Mouse (Mus musculus): ENCODE data around the gene Rgs18.

Gene Rgs18

DNA sequence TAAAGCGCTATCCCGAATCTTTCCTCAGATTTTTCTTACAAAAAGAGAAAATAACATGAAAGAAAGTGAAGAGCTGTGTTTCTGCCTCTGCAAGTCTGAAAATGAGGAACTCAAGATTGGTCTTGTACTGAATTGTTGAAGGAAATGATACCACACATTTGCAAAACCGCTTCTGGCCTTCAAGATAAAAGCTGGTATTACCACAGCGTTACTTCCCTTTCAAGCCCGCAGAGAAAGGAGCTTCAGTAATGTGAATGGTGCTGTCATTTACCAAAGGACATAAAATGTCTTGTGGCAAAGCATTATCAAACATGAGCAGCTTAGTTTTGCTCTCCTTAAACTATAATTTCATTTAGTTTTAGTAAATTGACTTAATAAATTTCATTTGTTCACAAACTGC lies at the start of gene Rgs18:
TSS of gene Rgs18 (minus strand) at position 105 of the 400 bp plus-strand sequence.
- no peak for DNase-seq (ENCODE audit: low read depth, low spot score)

DNA sequence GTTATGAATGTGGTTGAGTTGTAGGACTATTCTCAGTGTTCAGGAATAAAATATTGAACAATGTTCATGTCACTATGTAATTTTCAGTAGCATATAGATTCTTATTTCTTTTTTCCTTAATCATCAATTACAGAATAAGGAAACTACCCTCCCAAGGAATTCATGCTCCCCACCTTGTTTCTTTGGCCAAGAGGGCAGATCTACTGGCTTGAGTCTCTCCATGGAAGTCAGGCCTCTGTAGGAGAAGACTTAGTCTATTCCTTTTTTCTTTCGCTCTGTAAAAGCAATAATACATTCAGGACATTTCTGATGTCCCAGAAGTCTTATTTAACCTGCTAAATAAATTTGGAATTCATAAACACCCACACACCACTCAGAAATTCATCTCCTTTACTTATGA lies 841 bp downstream of the Rgs18 start:
- no peak for DNase-seq (ENCODE audit: low read depth, low spot score)

DNA sequence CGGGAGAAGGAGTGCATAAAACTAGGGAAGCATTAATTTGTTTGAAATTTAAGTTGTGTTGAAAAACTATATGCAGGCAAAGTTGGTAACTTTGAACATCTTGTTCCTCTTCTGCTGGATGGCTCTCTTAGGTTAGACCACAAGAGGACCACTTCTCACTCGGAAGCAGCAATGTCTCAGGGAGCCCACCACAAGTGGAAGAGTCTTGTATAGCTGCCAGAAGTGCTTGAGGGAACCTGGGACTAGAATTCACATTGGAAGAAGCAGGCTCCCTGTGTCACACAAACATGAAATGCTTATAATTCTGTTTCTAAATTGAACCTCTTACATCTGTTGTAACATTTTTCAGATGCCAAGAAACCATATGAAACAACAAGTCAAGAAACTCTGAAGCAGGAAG lies 9.0 kb downstream of the Rgs18 start:
- DNase-seq (ENCODE audit: low read depth, low spot score) = no peak

- no peak for DNase-seq (ENCODE audit: low read depth, low spot score)
Observed at GRCm38 (mm10) chr1:144760792-144761191, 14.4 kb downstream of the Rgs18 start.

DNA sequence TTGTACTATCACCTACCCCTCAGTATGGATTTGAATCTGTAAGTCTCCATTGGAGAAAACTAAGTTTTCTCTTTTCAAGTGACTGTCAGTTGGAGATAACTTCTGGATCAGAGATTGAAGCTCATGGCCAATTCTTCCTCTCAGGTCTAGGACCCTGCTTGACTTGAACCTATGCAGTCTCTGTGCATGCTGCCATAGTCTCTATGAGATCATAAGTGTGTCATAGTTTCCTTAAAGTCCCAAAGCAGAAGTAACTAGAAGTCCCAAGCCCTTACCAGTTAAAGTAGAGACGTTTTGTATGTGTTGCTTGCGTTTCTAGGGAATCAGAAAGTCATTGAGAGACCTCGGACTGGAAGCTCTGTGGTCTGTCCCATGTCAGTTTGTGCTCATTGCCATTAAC lies 24.5 kb downstream of the Rgs18 start:
- no peak for DNase-seq (ENCODE audit: low read depth, low spot score)

DNA sequence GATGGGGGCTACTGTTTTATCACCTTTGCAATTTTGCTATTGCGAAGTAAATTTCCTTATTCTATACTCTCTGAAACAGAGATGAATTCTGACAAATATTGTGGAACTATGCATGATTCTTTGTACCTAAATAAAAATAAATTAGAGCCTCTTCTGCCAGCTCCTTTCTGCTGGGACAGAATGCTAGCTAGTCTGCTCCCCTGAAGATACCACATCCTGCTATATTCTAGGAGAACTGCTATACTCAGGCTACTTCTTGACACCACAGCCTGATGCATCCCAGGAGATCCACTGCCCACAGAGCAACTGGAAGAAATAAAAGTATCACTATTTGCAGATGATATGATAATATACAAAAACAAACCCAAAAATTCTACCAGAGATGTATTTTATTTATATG lies 29.1 kb downstream of the Rgs18 start:
- DNase-seq (ENCODE audit: low read depth, low spot score) = no peak

- no peak for DNase-seq (ENCODE audit: low read depth, low spot score)
Observed at GRCm38 (mm10) chr1:144737739-144738138, 37.5 kb downstream of the Rgs18 start.

DNA sequence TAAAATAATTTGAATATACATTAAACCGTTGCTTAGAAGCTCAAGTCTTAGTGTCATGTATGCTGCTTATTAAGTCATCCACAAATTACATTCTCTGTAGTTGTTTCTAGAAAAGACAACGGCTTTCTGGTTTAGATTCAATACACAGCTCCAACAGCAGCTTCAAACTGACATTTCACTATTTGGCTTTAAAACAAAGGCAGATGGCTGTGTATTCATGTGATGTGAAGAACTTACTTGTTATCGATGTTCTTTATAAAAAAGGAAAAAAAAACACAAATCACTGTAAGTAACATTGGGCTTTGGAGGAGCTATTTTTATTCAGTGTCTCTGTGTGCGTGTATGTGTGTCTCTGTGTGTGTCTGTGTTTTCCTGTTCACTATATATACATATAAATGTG lies 54.5 kb downstream of the Rgs18 start:
- DNase-seq (ENCODE audit: low read depth, low spot score) = no peak

DNA sequence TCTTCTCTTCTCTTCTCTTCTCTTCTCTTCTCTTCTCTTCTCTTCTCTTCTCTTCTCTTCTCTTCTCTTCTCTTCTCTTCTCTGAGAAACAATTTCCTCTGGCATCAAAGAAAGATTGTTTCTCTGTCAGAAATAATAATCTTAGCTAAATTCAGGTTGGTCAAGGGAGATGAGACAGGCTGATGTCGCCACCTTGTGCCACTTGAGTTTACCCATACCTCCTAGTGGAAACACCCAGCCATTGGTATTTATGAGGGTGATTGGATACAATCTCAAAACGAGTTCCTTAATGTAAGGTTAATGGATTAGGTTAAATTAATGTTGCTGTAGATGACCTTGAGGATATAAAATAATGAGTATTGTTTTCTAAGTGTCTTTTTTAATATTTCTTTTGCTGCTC lies 70.9 kb downstream of the Rgs18 start:
- DNase-seq (ENCODE audit: low read depth, low spot score) = no peak
